Mouse (Mus musculus) CD4-positive naive resting alpha-beta T cell, adult 76 days (primary cell): ENCODE results near the gene Gm6169. TPM values are rescaled to one million over a fixed set of nuclear protein-coding genes. Genes with fewer than 3 reads are reported as not detected.

Experiments
- total RNA-seq: library from RNA; stranded (reverse); gene quantifications from one replicate; pipeline ENCODE4 v1.2.4, GENCODE M21; 2023

Gm6169 gene
- total RNA-seq = not detected

GRCm38 (mm10) chr13:97099187-97099852 lies at the start of gene Gm6169:
Gene Gm6169 (minus strand): TSS chr13:97099237.

GRCm38 (mm10) chr13:97137466-97138400 lies 38.7 kb upstream of the Gm6169 start, which contains the start of the genes Gfm2 and Nsa2:
Gene Gfm2 (plus strand): TSS chr13:97137937.
Gene Nsa2 (minus strand): TSS chr13:97137937.

DNA sequence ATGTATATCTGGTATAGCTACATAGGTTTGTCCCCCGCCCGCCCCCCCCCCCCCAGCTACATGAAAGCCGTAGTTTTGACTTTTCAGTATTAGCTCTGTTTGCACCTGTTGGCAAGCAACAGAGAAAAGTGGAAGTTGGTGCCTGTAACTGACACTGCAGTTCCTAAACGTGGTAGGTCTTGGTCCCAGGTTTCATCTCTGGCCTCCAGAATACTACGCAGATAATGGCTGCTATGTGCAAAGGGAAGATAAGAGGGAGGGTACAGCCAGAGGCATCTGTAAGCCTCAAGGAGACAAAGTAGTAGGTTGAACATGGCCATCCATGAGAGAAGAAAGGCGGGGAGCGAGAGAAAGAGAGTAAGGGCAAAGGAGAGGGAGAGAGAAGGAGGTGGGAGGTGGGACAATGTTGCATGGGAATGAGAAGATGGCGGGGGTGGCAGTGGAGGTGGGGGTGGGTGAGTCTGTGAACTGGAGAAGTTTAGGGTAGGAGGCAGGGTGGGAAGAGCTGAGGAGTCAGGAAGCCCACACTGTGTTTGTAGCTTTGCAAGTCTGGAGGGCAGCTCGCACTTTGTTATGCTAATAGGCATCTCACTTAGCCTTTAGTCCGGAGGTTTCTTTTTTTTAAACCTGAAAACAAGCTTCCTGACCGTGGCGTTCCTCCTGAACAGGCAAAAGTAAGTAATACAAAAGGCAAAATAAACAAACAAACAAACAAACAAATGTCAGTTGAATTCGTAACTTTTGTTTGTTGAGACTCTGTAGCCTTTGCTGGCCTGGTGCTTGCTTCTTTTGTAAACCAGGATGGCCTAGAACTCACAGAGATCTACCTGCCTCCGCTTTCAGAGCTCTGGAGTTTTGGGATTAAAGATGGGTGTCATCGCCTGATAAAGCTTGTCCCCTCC lies 32.1 kb downstream of the Gm6169 start, which contains the start of gene Fam169a:
Gene Fam169a (plus strand): TSS at position 638 of the 902 bp plus-strand sequence.

Other genes with a start within 250 kb of the Gm6169 start
- not detected for gene Gcnt4, start 174.5 kb downstream of the Gm6169 start, total RNA-seq
- not detected for gene 1700029F12Rik, start 64.9 kb downstream of the Gm6169 start, total RNA-seq
- gene Fam169a, start 32.0 kb downstream of the Gm6169 start, total RNA-seq = not detected
- gene Gfm2, start 38.7 kb upstream of the Gm6169 start, total RNA-seq = 26.4 TPM
- gene Nsa2, start 38.7 kb upstream of the Gm6169 start, total RNA-seq = 198 TPM
- gene Hexb, start 99.1 kb upstream of the Gm6169 start, total RNA-seq = 27.6 TPM
- gene Enc1, start 141.9 kb upstream of the Gm6169 start, total RNA-seq = 19.4 TPM